Mouse (Mus musculus): Measurements from ENCODE around the gene Kbtbd4. TPM values are rescaled to one million over a fixed set of nuclear protein-coding genes. Genes with fewer than 3 reads are reported as not detected.

Kbtbd4 gene
- 23.6 TPM for total RNA-seq (2023)

GRCm38 (mm10) chr2:90904076-90904855 is at the start of gene Kbtbd4, which contains the start of gene Ndufs3:
TSS of gene Kbtbd4 (plus strand) at chr2:90904740.
TSS of gene Ndufs3 (minus strand) at chr2:90904827.

DNA sequence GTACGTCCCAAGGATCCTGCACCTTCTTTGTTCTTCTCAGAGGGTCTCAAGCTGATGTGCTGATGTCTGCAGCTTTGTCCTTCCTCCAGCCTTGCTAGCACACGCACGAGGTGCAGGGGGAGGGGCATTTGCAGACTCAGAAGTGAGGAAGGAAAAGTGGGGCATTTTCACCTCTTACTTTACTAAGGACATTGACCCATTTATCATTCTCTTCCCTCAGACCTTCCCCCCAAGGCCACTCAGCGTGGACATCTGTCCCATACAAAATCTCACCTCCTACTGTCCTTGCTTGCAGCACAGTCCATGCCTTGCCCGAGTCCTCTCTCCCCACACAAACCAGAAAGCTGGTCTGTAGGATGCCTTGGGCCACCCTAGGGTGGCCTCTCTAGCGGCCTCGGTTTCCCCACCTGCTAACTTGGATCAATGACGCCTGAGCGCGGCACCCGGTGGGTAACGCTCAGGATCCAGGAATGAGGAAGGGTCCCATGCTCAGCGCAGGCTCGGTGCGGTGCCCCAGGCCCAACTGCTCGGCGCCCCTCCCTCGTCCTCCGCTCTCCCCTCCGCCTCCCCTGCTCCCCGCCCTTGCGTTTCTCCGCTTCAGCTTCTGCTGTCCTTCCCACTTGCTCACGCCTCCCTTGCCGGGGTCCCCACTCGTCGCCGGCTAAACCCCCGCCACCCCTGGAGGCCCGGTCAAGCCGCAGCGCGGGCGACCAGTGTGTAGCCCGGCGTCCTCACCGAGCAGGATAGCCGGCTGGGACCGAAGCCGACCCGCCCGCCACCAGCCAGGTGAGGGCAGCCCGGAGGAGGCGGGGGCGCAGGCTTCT is 19.1 kb upstream of the Kbtbd4 start, which contains the start of gene C1qtnf4:
Gene C1qtnf4 (plus strand): TSS at position 643 of the 824 bp plus-strand sequence.

DNA sequence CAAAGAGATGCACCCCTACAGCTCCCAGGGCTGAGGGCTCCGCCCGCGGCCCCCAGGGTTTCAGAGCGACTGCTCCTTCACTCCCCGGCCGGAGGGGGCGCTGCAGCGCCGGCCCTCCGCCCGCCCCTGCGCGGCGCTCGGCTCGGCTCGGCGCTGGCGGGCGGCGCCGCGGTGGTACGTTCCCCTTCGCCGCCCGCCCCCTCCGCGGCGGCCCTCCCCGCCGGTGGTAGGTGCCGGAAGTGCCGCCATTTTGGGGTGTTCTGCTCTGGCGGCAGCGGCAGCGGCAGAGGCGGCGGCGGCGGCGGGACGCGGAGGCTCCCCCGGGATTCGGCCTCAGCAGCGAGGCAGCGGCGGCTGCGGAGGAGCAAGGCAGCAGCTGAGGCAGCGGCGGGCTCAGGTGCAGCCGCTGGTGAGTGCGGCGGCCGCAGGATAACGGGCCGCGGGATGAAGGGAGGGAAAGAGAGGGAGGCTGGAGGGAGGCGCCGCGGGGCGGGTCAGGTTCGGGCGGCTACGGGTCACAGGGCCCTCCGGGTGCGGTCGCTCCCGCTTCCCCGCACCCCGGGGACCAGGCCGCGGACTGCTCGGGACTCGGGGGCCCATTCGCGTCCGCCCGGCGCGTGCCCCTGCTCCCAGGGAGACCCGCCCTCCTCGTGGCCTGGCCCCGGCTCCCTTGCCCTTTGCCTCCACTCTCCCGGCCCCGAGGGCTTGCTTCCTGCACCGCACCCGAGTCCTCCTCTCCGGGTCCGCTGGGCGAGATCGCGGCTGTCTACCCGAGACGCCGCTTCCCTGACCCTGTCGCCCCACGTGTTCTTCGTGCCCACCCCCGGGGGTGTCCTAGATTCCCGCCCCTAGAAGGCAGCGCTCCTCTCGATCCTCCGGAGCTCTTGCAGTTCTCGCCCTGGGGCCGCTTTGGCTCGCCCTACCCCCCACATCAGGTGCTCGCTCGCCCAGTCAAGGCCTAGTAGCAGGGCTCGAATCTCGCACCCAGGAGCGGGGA is 36.0 kb downstream of the Kbtbd4 start, which contains the start of gene Celf1:
Gene Celf1 (plus strand): TSS at position 150 of the 997 bp plus-strand sequence.

Other genes starting within 250 kb of the Kbtbd4 start
- gene Nup160, start 227.5 kb upstream of the Kbtbd4 start, total RNA-seq (2023), result 64.3 TPM
- 280 TPM for gene Fnbp4, start 159.4 kb upstream of the Kbtbd4 start, total RNA-seq (2023)
- not detected for gene Agbl2, start 122.0 kb upstream of the Kbtbd4 start, total RNA-seq (2023)
- gene Mtch2, start 57.6 kb upstream of the Kbtbd4 start, total RNA-seq (2023), result 78.9 TPM
- gene C1qtnf4, start 18.9 kb upstream of the Kbtbd4 start, total RNA-seq (2023), result 0.59 TPM
- gene Ndufs3, start 87 bp downstream of the Kbtbd4 start, total RNA-seq (2023), result 132 TPM
- gene Celf1, start 35.6 kb downstream of the Kbtbd4 start, total RNA-seq (2023), result 96.3 TPM
- gene Rapsn, start 130.9 kb downstream of the Kbtbd4 start, total RNA-seq (2023), result not detected
- 115 TPM for gene Psmc3, start 149.3 kb downstream of the Kbtbd4 start, total RNA-seq (2023)
- 18.3 TPM for gene Slc39a13, start 165.7 kb downstream of the Kbtbd4 start, total RNA-seq (2023)
- gene Spi1, start 177.7 kb downstream of the Kbtbd4 start, total RNA-seq (2023), result 13.2 TPM
- not detected for gene Mybpc3, start 213.4 kb downstream of the Kbtbd4 start, total RNA-seq (2023)